Mouse (Mus musculus): ENCODE data around the gene Slc38a4. TPM values are rescaled to one million over a fixed set of nuclear protein-coding genes. Genes with fewer than 3 reads are reported as not detected.

The Slc38a4 gene
- polyA plus RNA-seq (2021) = 0.10 TPM

- no peaks in the 10 kb centered on the region for H3K27me3 ChIP-seq
- POLR2A ChIA-PET = no interaction called here
- no peak for DNase-seq (ENCODE audit: low read depth, low spot score)
- no peak for ATAC-seq
- CTCF ChIA-PET = no interaction called here
- no peak for TF ChIP-seq CTCF (IDR thresholded peaks at IDR 0.05)
- in situ Hi-C loops (cut with MboI; ENCODE audit: low pct_unique_long_range_greater_than_20kb) = no loop called here
These were observed at the start of gene Slc38a4 for GRCm38 (mm10) chr15:97055794-97056193. Slc38a4 (minus strand) TSS chr15:97055956.

- DNase-seq (ENCODE audit: low read depth, low spot score) = no peak
- no peak for TF ChIP-seq CTCF (IDR thresholded peaks at IDR 0.05)
- no peaks in the 10 kb centered on the region for H3K27me3 ChIP-seq
- ChIA-PET POLR2A (interaction anchor here (0.7 kb wide), 1 partner anchor 104 kb away, joined by 3 read pairs; no protein-coding TSS in a partner anchor), CTCF (interaction anchor here (1.6 kb wide), 1 partner anchor 135 kb away, joined by 5 read pairs; no protein-coding TSS in a partner anchor)
- in situ Hi-C loops (cut with MboI; ENCODE audit: low pct_unique_long_range_greater_than_20kb) = no loop called here
- no peak for ATAC-seq
These were observed 49.2 kb upstream of the Slc38a4 start for GRCm38 (mm10) chr15:97104889-97105391.

- no peaks in the 10 kb centered on the region for H3K27me3 ChIP-seq
- POLR2A ChIA-PET = interaction anchor here (0.6 kb wide), 1 partner anchor 72 kb away, joined by 3 read pairs; no protein-coding TSS in a partner anchor
- in situ Hi-C loops (cut with MboI; ENCODE audit: low pct_unique_long_range_greater_than_20kb) = no loop called here
- no peak for ATAC-seq
- CTCF ChIA-PET = interaction anchor here (1.6 kb wide), 1 partner anchor 134 kb away, joined by 5 read pairs; no protein-coding TSS in a partner anchor
- no peak for DNase-seq (ENCODE audit: low read depth, low spot score)
- TF ChIP-seq CTCF (IDR thresholded peaks at IDR 0.05) = no peak
These were observed 48.3 kb upstream of the Slc38a4 start for GRCm38 (mm10) chr15:97104048-97104447.

DNA sequence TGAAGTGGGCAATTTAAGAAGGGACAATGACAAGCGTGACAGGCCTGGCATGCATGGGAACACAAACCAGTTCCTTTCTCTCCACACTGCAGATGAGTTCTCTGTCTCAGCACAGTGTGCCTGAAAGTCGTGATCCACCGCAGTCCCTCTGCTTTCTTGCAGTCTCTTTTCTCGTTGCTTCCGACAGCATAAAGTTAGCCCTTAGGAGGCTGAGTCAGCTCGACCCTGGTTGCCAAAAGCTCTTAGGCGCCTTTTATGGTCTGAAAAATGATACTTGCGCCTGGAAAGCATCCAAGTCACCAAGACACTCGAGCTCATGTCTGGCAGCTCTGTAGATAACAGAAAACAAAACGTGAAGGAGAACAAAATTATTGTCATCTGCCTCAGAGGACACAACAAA is 47.1 kb upstream of the Slc38a4 start:
- in situ Hi-C loops (cut with MboI; ENCODE audit: low pct_unique_long_range_greater_than_20kb) = no loop called here
- H3K27me3 ChIP-seq = no peaks in the 10 kb centered on the region
- DNase-seq (ENCODE audit: low read depth, low spot score) (peak; percentile 41), ATAC-seq (no peak)
- CTCF ChIA-PET = no interaction called here
- no peak for TF ChIP-seq CTCF (IDR thresholded peaks at IDR 0.05)
- POLR2A ChIA-PET = no interaction called here

DNA sequence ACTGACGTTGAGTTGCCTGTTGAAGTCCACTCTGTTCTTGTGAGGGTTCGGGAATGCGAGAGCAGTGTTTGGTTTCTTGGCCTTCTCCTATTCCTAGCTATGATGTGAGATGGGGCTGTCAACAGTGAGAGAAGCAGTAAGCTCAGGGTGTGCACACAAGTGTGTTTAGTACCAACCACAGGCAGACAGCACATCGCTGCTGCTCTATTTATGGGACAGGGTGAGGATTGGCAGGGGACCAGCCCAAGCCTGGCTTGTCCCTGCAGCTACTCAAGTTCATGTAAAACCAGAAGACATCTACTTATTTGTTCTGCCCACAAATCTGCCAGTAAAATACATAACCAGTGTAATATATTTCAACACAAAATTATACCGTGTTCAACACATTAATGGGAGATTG is 46.4 kb upstream of the Slc38a4 start:
- CTCF ChIA-PET = no interaction called here
- TF ChIP-seq CTCF (IDR thresholded peaks at IDR 0.05) = no peak
- H3K27me3 ChIP-seq = no peaks in the 10 kb centered on the region
- ATAC-seq (no peak), DNase-seq (ENCODE audit: low read depth, low spot score) (no peak)
- in situ Hi-C loops (cut with MboI; ENCODE audit: low pct_unique_long_range_greater_than_20kb) = no loop called here
- POLR2A ChIA-PET = no interaction called here

GRCm38 (mm10) chr15:97099101-97099500 is 43.3 kb upstream of the Slc38a4 start:
- in situ Hi-C loops (cut with MboI; ENCODE audit: low pct_unique_long_range_greater_than_20kb) = no loop called here
- ATAC-seq = no peak

DNA sequence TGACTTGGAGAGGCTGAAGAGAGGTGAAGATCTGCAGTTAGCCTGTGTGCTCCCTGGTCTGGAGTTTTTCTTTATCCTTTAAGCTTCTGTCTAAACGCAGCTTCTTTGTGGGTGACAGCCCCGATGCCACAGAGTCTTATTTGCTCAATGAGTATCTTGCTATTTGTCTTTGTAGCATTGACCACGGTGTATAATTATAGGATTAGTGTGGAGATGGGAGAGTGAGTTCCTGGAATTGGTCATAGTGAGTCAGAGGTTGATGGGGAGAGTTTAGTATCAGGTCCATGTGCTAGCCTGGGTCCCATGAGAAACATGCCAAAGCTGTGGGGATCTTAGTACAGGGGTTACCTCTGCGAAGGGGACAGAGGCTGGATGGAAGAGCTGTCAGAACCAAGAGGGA is 41.8 kb upstream of the Slc38a4 start:
- peak; percentile 89 for DNase-seq (ENCODE audit: low read depth, low spot score)
- no peaks in the 10 kb centered on the region for H3K27me3 ChIP-seq
- in situ Hi-C loops (cut with MboI; ENCODE audit: low pct_unique_long_range_greater_than_20kb) = no loop called here
- TF ChIP-seq CTCF (IDR thresholded peaks at IDR 0.05) = no peak
- ChIA-PET POLR2A (interaction anchor here (0.5 kb wide), 1 partner anchor 68 kb away, joined by 4 read pairs; no protein-coding TSS in a partner anchor), CTCF (no interaction called here)
- ATAC-seq = peak; percentile 94

More at GRCm38 (mm10) chr15:97099101-97099500, 43.3 kb upstream of the Slc38a4 start:
- H3K27me3 ChIP-seq = no peaks in the 10 kb centered on the region
- POLR2A ChIA-PET = no interaction called here
- CTCF ChIA-PET = no interaction called here
- DNase-seq (ENCODE audit: low read depth, low spot score) = no peak
- no peak for TF ChIP-seq CTCF (IDR thresholded peaks at IDR 0.05)

DNA sequence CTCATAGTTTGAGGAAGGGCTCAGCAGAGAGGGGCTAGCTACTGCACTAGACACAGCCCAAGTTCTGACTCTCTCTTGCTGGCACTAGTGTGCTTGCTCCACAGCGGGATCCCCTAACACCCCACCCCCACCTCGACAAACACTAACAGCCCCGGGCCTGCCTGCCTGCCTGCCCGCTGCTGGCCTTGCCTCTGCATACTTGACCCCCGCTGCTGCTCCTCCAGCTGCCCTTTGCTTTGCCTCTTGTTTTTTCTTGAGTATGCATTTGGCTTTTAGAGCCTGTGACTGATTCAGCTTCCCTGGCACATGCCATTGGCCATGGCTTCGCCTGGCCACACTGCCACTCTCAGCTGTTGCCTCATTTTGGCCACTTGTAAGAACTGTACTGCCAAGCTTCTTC is 33.8 kb upstream of the Slc38a4 start:
- no peak for ATAC-seq
- POLR2A ChIA-PET = interaction anchor here (0.6 to 0.7 kb wide), 2 partner anchors 62 to 130 kb away, joined by 4 to 5 read pairs; no protein-coding TSS in a partner anchor
- DNase-seq (ENCODE audit: low read depth, low spot score) = no peak
- CTCF ChIA-PET = no interaction called here
- no peaks in the 10 kb centered on the region for H3K27me3 ChIP-seq
- in situ Hi-C loops (cut with MboI; ENCODE audit: low pct_unique_long_range_greater_than_20kb) = no loop called here
- TF ChIP-seq CTCF (IDR thresholded peaks at IDR 0.05) = no peak

GRCm38 (mm10) chr15:97085833-97086232 is 30.1 kb upstream of the Slc38a4 start:
- no peak for TF ChIP-seq CTCF (IDR thresholded peaks at IDR 0.05)
- H3K27me3 ChIP-seq = no peaks in the 10 kb centered on the region
- ChIA-PET CTCF (no interaction called here), POLR2A (no interaction called here)
- in situ Hi-C loops (cut with MboI; ENCODE audit: low pct_unique_long_range_greater_than_20kb) = no loop called here
- DNase-seq (ENCODE audit: low read depth, low spot score) = no peak
- ATAC-seq = no peak

GRCm38 (mm10) chr15:97077665-97078064 is 21.9 kb upstream of the Slc38a4 start:
- no peak for ATAC-seq
- POLR2A ChIA-PET = no interaction called here

GRCm38 (mm10) chr15:97076092-97076491 is 20.3 kb upstream of the Slc38a4 start:
- DNase-seq (ENCODE audit: low read depth, low spot score) (no peak), ATAC-seq (no peak)
- ChIA-PET POLR2A (no interaction called here), CTCF (interaction anchor here (0.9 kb wide), 1 partner anchor 15 kb away, joined by 3 read pairs; no protein-coding TSS in a partner anchor)
- H3K27me3 ChIP-seq = no peaks in the 10 kb centered on the region
- in situ Hi-C loops (cut with MboI; ENCODE audit: low pct_unique_long_range_greater_than_20kb) = no loop called here
- TF ChIP-seq CTCF (IDR thresholded peaks at IDR 0.05) = no peak

More at GRCm38 (mm10) chr15:97077665-97078064, 21.9 kb upstream of the Slc38a4 start:
- H3K27me3 ChIP-seq = no peaks in the 10 kb centered on the region
- in situ Hi-C loops (cut with MboI; ENCODE audit: low pct_unique_long_range_greater_than_20kb) = no loop called here
- CTCF ChIA-PET = no interaction called here
- no peak for DNase-seq (ENCODE audit: low read depth, low spot score)
- TF ChIP-seq CTCF (IDR thresholded peaks at IDR 0.05) = no peak

DNA sequence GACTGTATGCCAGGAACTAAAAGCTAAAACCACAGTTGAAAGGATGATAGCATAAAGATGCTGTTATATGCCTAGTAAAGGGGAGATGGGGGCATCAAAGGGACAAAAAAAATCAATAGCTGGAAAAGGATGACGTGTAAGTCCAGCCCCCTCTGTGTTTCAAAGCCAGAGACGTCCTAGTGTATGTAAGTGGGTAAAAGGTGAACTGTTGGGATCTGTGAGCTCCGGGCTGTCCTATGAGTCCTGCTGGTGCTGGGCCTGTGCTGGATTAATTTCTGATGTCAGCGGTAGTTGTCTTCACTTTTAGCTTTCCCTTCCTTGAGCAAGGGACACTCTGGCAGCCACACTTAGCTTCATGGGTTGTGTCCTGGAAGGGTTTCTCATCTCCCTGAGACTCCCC is 19.5 kb upstream of the Slc38a4 start:
- TF ChIP-seq CTCF (IDR thresholded peaks at IDR 0.05) = no peak
- in situ Hi-C loops (cut with MboI; ENCODE audit: low pct_unique_long_range_greater_than_20kb) = no loop called here
- ChIA-PET POLR2A (no interaction called here), CTCF (no interaction called here)
- ATAC-seq (no peak), DNase-seq (ENCODE audit: low read depth, low spot score) (no peak)
- H3K27me3 ChIP-seq = no peaks in the 10 kb centered on the region

All from Patski (cell line).